Mouse (Mus musculus) G1E (cell line): Measurements from ENCODE around the gene Olfr444.

Source experiments
- CTCF ChIP-seq: IDR thresholded peaks from 2 replicates; pipeline ENCODE4 v1.5.1; 2012; ENCODE audit warnings: low read depth, low read length, inconsistent platforms, mixed read lengths
- GATA1 ChIP-seq: IDR thresholded peaks from 2 replicates; pipeline ENCODE4 v1.6.1; 2012; ENCODE audit warnings: borderline replicate concordance, low read length, inconsistent platforms, mixed read lengths
- GATA2 ChIP-seq: IDR thresholded peaks from 2 replicates; pipeline ENCODE4 v1.6.1; 2012; ENCODE audit warnings: low read depth, low read length, inconsistent platforms, borderline replicate concordance
- POLR2AphosphoS5 ChIP-seq: IDR thresholded peaks from 2 replicates; pipeline ENCODE4 v1.6.1; 2012; ENCODE audit warnings: low read depth, low read length, inconsistent platforms; ENCODE audit not compliant: insufficient replicate concordance
- TAL1 ChIP-seq: conservative IDR thresholded peaks from 2 replicates; pipeline ENCODE4 v1.6.1; 2012; ENCODE audit warnings: low read depth, low read length, inconsistent platforms, mixed read lengths

DNA sequence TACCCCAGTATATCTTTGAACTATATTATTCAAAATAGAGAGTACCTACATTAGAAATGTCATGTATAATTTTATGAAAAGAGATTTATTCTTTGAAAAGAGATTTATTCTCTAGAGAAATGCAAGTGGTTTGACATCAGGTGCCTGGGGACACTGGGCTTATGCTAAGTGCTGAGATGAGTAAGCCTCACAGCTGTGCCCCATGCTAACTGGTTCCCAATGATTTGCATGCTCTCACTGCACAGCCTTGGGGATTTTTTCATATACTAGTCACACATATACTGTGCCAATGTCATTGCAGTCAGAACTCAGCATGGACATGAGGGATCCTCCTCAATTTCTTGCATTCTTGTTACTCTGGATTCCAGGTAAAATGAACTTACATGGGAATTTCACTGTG, 31.5 kb downstream of the Olfr444 start:
- TF ChIP-seq CTCF = no peak
- no peak for TF ChIP-seq GATA1
- no peak for TF ChIP-seq TAL1
- no peak for TF ChIP-seq POLR2AphosphoS5
- TF ChIP-seq GATA2 = no peak
